Mouse (Mus musculus) T-helper 17 cell (primary cell): ENCODE results near the gene Kazn.

Experiments
- in situ Hi-C, 2 experiments: fragments of 300-600 bp; cut with MboI, MseI; formaldehyde crosslinking; loops; 1 replicate in 1 of 2; 2 replicates in 1 of 2; pipeline ENCODE4 v1.15.1; 2025; ENCODE audit warnings: high pct_unique_total_duplicates in 2 of 2

The Kazn gene

GRCm38 (mm10) chr4:142196626-142197025 lies 42.6 kb downstream of the Kazn start:
- in situ Hi-C loops = no loop called here

- in situ Hi-C loops = no loop called here
Observed at GRCm38 (mm10) chr4:142193780-142194179, 45.4 kb downstream of the Kazn start.

GRCm38 (mm10) chr4:142193151-142193578 lies 46.0 kb downstream of the Kazn start:
- in situ Hi-C loops = no loop called here

- in situ Hi-C loops = no loop called here
Observed at GRCm38 (mm10) chr4:142189960-142190359, 49.2 kb downstream of the Kazn start.

- in situ Hi-C loops = no loop called here
Observed at GRCm38 (mm10) chr4:142188501-142188900, 50.7 kb downstream of the Kazn start.

- in situ Hi-C loops = no loop called here
Observed at GRCm38 (mm10) chr4:142186155-142186554, 53.0 kb downstream of the Kazn start.

GRCm38 (mm10) chr4:142185533-142185900 lies 53.7 kb downstream of the Kazn start:
- in situ Hi-C loops = no loop called here

- in situ Hi-C loops = no loop called here
Observed at GRCm38 (mm10) chr4:142184852-142185532, 54.2 kb downstream of the Kazn start.

- in situ Hi-C loops = no loop called here
Observed at GRCm38 (mm10) chr4:142183591-142183990, 55.6 kb downstream of the Kazn start.

GRCm38 (mm10) chr4:142183015-142183414 lies 56.2 kb downstream of the Kazn start:
- in situ Hi-C loops = no loop called here

- in situ Hi-C loops = no loop called here
Observed at GRCm38 (mm10) chr4:142181646-142182045, 57.6 kb downstream of the Kazn start.

GRCm38 (mm10) chr4:142180874-142181273 lies 58.3 kb downstream of the Kazn start:
- in situ Hi-C loops = no loop called here

GRCm38 (mm10) chr4:142180289-142180688 lies 58.9 kb downstream of the Kazn start:
- in situ Hi-C loops = no loop called here

- in situ Hi-C loops = loop anchor here in 1 of 2 experiments (10.0 kb wide), 2 partner anchors 915 to 1495 kb away; no protein-coding TSS in a partner anchor
Observed at GRCm38 (mm10) chr4:142179531-142179930, 59.7 kb downstream of the Kazn start.

GRCm38 (mm10) chr4:142176732-142177131 lies 62.5 kb downstream of the Kazn start:
- in situ Hi-C loops = loop anchor here in 1 of 2 experiments (10.0 kb wide), 2 partner anchors 912 to 1498 kb away; no protein-coding TSS in a partner anchor

- in situ Hi-C loops = loop anchor here in 1 of 2 experiments (10.0 kb wide), 2 partner anchors 909 to 1501 kb away; no protein-coding TSS in a partner anchor
Observed at GRCm38 (mm10) chr4:142173981-142174485, 65.2 kb downstream of the Kazn start.

GRCm38 (mm10) chr4:142172942-142173341 lies 66.3 kb downstream of the Kazn start:
- in situ Hi-C loops = loop anchor here in 1 of 2 experiments (10.0 kb wide), 2 partner anchors 908 to 1502 kb away; no protein-coding TSS in a partner anchor

- in situ Hi-C loops = loop anchor here in 1 of 2 experiments (10.0 kb wide), 2 partner anchors 907 to 1503 kb away; no protein-coding TSS in a partner anchor
Observed at GRCm38 (mm10) chr4:142171788-142172497, 67.3 kb downstream of the Kazn start.

GRCm38 (mm10) chr4:142170882-142171768 lies 68.1 kb downstream of the Kazn start:
- in situ Hi-C loops = loop anchor here in 1 of 2 experiments (10.0 kb wide), 2 partner anchors 906 to 1504 kb away; no protein-coding TSS in a partner anchor

GRCm38 (mm10) chr4:142169636-142170035 lies 69.6 kb downstream of the Kazn start:
- in situ Hi-C loops = loop anchor here (5.0 to 10.0 kb wide), 3 partner anchors 848 to 1505 kb away; no protein-coding TSS in a partner anchor

- in situ Hi-C loops = loop anchor here in 1 of 2 experiments (5.0 kb wide), 1 partner anchor 849 kb away; no protein-coding TSS in a partner anchor
Observed at GRCm38 (mm10) chr4:142168352-142168751, 70.8 kb downstream of the Kazn start.
